Mouse (Mus musculus) erythroid progenitor cell, adult 5-6 weeks (primary cell): ENCODE data around the gene Cd1d1. TPM values are rescaled to one million over a fixed set of nuclear protein-coding genes. Genes with fewer than 3 reads are reported as not detected.
A peak's percentile ranks its signal among the peaks of the same experiment; 100 is the strongest.
"Not testable (repeated sequence)": the region's sequence is repeated elsewhere in the genome, so short reads cannot be mapped to it uniquely, and the experiment has no call there.

Source experiments
- ATAC-seq: replicated peaks from 2 replicates; pipeline ENCODE4 v1.8.0; 2016; ENCODE audit warnings: moderate number of reproducible peaks, mild to moderate bottlenecking, moderate TSS enrichment, inconsistent platforms; ENCODE audit not compliant: poor library complexity, low FRiP score, severe bottlenecking
- total RNA-seq, 2 experiments: library from RNA; stranded (forward) in 1 of 2; stranded (reverse) in 1 of 2; fragments of 150-400 nt in 1 of 2; fragments of 186-747, 209-891 nt in 1 of 2; gene quantifications; 2 replicates each; pipeline versions ENCODE4 v1.2.3 to v1.2.4; 2015 to 2017; ENCODE audit warnings: low replicate concordance in 2 of 2

Gene Cd1d1
- total RNA-seq (2015; ENCODE audit: low replicate concordance) (10.5 and 25.2 TPM in 2 replicates), total RNA-seq (2017; ENCODE audit: low replicate concordance) (5.9 and 9.6 TPM in 2 replicates)

DNA sequence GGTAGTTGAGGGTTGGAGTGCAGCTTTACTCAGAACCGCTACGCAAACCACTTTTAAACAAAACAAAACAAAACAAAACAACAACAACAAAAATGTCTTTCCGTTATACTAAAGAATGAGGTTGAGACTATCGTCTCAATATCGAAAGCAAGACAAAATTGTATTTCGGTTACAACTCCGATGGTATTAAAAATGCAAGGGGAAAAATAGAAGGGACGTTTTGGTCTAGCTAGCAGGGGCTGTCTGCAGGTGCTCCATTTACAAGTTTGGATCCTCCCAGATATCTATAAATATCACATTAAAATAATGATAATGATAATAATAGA is at the start of gene Cd1d1:
Gene Cd1d1 (minus strand): TSS at position 27 of the 326 bp plus-strand sequence.
- ATAC-seq: no peak

DNA sequence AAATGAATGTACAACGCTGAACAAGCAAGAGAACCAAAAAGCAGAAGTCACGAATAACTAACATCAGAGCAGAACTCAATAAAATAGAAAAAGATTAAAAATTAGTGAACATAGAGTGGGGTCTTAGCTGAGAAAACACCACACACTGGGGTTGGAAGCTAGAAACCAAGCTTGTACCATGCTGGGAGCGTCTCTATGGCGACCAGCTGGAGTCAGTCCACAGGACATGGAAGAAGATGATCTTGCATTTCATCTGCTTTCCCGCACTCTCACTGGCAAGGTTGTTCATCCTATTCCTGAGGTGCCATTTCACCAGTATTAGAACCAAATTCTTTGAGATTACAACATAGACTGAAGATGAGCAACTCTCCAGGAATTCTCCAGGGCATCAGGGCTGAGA is 48.6 kb upstream of the Cd1d1 start:
- ATAC-seq: no peak

DNA sequence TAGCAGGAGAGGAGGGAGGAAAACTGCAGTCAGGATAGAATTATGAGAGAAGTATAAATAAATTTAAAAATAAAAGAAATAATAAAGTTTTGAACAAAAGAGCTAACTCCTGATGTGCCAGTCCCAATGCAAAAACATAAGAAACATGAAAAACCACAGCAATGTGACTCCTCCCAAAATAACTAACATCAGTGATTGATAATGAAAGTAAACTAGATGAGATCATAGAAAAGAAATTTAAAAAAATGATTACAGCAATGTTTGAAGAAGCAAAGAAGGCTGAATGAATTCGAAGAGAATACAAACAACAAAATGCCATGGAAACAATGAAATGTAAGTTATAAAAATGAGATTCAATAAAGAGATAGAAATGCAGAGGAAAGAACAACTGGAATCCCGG is 42.5 kb upstream of the Cd1d1 start:
- ATAC-seq: no peak

DNA sequence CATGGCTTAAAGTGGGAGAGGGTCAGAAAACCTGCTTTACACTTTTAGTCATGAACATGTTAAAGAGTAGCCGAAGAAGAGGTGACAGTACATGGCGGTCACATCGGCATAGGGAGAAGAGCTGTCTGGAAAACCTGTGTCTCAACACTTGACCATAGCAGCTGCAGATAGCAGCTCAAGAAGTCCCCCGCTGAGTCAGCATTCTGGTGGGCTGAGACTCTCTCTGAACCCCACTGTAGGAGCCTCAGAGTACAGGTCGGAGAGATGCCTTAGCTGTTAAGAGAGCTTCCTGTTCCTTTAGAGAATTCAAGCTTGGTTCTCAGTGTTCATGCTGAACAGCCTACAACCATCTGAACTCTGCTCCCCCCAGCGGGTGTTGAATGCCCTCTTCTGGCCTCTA is 39.3 kb upstream of the Cd1d1 start:
- ATAC-seq: no peak

DNA sequence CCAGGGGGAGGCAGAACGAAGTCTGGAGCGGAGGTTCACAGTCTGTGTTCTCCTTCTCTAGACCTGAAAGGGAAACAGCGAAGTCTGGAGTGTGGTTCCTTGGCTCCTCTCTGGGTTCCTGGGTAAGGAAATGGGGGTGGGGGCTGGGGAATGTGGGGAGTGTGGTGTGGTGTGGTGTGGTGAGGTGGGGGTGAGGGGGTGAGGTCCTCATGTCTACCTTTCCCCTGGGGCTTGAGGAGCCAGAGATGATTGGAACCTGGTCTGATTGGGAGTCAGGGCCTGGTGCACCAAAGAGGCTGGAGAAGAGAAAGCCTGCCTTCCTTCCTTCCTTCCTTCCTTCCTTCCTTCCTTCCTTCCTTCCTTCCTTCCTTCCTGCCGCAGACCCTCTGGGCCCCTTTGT is 34.8 kb upstream of the Cd1d1 start:
- no peak for ATAC-seq

DNA sequence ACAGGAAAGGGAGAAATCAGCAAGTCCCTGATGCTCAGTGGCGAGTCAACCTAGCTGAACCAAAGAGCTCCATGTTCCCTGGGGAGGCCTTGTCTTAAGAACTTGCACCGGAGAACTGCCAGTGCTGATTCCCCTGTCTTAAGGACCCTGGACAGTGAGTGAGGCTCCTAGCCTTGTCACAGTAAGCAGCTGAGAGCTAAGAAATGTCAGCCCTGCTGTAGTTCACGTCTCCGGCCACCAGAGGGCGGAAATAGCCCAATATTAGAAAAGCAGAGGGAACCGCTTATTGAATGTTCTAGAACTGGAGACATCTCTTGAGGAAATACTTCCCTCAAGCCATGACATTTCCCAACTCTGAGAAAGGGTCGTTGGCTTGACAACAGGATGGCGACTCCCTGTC is 34.1 kb upstream of the Cd1d1 start:
- peak; percentile 58 for ATAC-seq

DNA sequence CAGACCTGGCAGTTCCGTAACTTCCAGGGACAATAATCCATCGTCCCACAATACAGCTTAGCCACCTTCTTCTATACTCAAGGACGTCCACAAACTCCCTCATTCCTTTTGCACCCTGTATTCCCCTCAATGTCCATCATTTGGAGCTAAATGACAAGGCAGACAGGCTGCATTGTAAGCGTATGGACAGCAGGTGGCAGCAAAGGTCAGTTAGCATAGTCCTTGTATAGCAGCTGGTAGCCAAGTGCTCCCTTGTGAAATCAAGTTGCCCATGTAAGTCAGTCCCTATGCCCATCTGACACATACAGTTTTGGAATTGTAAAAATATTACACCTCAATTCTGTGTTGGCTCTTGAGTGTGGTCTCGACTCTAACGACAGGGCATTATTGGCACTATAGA is 31.6 kb upstream of the Cd1d1 start:
- ATAC-seq: 0 out of 2 replicates have a peak, but pooled peaks have one; percentile 64

DNA sequence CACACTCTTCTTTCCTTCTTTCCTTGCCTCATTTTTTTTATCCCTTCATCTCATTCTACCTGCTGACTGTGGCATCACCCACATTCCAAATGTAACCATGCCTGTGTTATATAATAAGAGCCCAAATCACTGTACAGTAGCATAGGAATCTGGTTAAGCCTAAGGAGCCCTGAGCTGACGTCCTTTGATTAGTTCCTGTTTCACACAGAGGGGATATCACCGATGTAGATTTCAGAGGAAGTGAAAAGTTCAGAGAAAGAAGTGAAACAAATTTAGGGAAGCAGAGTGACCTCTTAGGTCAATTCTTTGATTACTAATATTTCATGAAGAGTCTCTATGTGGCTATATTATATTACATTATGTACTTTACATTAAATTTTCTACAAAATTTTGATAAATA is 18.5 kb upstream of the Cd1d1 start:
- ATAC-seq: no peak

DNA sequence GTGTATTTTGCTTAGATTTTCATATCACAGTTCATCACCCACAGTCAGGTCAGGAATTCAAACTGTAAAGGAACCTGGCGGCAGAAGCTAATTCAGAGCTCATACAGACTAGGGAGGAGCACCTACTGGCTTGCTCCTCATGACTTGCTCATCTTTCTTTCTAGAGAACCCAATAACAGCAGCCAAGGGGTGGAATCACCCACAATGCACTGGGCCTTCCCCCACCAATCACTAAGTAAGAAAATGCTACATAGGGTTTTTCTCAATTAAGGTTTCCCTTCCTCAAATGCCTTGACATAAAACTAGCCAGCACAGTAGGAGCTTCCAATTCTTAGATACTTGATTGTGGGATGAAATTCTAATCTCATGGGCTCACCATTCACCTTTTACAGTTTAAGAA is 17.8 kb upstream of the Cd1d1 start:
- no peak for ATAC-seq

DNA sequence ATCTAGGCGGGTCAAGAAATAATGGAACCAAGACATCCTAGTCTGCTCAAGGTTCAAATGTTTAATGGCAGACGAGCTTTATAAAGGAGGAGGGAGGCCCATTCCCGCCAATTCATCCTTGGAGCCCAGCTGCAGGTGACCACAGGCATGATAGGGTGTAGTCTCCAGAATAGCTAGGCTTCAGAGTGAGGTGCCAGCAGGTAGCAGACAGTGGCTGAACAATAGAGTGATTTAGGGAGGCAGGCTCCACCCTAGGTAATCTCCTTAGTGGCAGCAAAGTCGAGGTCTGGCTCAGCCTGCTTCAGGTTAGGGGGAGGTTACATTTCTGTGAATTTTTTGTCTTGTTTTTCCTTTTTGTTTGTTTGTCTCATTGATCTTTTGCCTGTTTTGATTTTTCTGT is 16.7 kb upstream of the Cd1d1 start:
- ATAC-seq: no peak

DNA sequence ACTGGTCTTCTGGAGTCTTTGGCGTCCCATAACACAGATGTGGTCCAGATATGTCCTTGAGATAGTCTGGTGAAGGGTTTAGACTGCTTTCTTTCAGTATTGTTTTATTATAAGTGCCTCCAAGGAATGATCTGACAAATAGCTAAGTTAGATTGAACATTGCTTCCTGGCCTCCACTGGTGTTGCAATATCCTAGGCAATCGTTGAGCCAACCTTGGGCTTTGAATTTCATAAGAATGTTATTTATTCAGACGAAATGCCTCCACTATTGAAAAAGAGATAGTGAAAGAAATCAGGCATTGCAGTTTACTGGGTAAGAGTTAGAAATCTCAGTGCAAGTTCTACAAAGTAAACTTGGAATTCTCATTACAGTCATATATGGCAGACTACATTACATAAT is 13.2 kb upstream of the Cd1d1 start:
- ATAC-seq: not testable (repeated sequence)

DNA sequence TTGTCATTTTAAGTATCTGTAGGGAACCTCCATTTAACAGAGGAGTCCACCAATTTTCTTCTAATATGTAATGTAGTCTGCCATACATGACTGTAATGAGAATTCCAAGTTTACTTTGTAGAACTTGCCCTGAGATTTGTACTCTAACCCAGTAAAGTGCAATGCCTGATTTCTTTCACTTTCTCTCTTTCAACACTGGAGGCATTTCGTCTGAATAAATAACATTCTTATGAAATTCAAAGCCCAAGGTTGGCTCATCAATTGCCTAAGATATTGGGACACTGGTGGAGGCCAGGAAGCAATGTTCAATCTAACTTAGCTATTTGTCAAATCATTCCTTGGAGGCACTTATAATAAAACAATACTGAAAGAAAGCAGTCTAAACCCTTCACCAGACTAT is 9.0 kb upstream of the Cd1d1 start:
- not testable (repeated sequence) for ATAC-seq

DNA sequence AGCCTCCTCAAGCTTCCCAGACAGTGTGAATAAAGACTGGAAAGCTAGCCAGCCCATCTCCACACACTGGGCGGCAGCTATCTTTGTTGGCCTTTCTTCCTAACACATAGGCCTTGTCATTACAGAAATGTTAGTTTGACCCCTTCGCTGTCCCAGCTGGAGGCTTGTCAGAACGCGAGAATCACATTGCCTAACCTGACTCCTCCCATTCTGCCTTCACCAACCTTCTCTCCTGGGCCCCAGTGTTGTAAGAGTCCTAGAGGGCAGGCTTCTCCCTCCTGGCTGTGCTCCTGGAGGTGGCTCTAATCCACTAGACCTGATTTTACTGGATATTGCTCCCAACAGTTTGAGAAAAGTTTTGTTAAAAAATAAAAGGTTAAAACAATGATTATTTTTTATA is 1.4 kb upstream of the Cd1d1 start:
- ATAC-seq: no peak

DNA sequence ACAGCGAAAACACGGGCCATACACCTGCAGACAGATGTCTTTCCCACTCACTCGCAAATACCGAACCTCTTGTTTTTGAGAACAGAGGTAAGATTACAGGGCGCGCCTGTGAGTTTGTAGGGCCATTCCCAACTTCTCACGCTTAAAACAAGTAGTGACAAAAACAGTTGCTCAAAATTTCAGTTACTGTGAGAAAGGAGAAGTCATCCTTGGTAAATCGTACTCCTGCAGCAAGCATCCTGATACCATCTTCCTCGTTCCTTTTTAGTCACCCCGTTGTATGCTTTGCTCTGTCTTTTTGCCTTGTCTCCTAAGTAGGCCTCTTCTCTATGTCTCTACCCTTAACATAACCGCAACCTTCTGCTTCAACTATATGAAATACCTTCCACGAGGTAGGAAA is 810 bp upstream of the Cd1d1 start:
- no peak for ATAC-seq

DNA sequence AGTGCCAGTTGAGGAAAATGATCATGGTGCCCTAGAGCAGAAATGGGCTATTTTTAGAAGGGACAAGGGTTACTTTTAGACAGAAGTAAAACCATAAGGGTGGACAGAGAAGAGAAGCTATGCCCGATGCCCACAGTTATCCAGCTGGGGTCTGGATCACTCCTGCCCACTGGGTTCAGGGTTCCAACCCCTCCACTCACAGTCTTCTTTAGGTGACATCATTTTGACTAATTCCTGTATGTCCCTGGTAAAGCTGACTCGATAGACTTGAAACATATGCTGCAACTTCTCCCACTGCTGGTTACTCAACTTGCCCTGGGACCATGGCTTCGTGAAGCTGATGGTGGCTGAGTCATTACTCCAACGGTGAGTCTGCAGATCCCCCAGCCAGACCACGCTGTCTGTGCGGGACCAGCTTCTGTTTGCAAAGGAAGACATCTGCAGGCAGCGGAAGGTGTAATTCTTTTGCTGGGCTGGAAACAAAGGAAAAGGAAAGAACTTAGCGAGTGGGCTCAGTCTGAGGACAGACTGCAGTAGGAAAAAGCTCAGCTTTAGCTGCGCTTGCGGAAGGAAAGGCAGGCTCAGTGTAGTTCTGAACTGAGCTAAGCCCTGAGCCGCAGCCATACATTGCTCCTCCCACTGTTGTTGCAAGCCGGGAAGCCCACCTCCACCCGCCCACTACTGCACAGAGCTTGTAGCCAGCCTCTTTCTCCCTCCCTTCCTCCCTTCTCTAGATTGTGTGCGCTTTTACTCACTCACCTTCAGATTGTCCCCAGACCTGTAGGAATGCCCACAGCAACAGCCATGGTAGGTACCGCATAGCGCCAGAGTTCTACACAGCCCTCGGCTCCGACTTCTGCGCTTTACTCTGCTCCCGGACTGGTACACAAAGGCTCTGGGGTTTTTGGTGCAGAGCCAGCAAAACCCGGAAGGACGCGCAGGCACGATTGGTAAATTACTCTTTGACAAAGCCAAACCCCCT is 517 bp downstream of the Cd1d1 start:
- peak; percentile 57 for ATAC-seq

DNA sequence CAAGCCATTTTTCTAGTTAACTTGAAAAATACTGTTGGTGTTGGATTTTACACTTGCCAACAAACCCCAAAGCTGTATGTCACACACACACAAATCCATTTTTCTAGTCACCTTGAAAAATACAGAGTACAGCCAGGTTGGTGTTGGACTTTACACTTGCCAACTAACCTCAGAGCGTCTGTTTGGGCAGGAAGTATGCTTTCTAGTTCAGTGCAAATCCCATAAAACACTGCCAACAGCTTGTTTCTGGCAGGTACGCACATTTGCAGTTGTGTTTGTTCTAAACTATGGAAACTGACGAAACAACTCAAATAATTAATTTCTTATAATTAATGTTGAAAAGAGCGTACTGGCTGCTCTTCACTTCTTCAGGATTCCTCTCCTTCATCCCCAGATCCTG is 3.1 kb downstream of the Cd1d1 start:
- no peak for ATAC-seq

DNA sequence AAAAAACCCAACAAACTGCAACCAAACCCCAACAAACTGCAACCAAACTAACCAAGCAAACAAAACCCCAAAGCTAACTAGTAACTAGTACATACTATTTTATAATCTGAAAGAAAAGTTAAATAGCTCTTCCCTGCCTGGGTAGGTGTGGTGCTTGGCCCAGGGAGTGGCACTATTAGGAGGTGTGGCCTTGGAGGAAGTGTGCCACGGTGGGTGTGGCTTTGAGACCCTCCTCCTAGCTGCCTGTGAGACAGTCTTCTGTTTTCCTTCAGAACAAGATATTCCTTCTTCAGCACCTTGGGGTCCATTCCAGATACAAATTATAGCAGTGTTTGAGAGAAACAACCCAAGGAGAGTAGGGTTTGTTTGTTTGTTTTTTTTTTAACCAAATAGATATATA is 3.9 kb downstream of the Cd1d1 start:
- ATAC-seq: no peak

DNA sequence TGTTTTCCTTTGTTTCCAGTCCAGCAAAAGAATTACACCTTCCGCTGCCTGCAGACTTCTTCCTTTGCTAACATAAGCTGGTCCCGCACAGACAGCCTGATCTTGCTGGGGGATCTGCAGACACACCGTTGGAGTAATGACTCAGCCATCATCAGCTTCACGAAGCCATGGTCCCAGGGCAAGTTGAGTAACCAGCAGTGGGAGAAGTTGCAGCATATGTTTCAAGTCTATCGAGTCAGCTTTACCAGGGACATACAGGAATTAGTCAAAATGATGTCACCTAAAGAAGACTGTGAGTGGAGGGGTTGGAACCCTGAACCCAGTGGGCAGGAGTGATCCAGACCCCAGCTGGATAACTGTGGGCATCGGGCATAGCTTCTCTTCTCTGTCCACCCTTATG is 12.3 kb downstream of the Cd1d1 start:
- ATAC-seq: not testable (repeated sequence)

DNA sequence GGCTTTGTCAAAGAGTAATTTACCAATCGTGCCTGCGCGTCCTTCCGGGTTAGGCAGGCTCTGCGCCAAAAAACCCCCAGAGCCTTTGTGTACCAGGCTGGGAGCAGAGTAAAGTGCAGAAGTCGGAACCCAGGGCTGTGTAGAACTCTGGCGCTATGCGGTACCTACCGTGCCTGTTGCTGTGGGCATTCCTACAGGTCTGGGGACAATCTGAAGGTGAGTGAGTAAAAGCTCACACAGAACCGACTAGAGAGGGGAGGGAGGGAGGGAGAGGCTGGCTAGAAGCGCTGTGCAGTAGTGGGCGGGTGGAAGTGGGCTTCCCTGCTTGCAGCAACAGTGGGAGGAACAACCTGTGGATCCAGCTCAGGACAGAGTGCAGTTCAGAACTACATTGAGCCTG is 12.8 kb downstream of the Cd1d1 start:
- ATAC-seq: no peak

DNA sequence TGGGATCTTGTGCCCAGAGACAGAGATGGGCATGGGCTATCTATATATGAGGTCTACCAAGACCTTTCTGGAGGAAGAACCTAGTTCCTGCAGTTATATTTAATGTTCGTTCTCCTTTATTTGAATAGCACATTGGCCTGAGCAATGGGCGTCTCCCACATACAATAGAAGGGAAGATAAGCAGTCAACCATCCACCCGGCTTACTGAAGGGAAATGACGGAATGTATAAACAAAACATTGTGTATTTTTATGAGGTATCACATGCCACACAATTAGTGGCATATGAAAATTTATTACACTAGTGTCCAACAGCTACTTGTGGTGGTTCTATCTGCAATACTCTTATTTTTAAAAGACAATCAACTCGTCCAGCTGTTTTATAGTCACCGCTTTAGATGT is 15.9 kb downstream of the Cd1d1 start:
- ATAC-seq: no peak

DNA sequence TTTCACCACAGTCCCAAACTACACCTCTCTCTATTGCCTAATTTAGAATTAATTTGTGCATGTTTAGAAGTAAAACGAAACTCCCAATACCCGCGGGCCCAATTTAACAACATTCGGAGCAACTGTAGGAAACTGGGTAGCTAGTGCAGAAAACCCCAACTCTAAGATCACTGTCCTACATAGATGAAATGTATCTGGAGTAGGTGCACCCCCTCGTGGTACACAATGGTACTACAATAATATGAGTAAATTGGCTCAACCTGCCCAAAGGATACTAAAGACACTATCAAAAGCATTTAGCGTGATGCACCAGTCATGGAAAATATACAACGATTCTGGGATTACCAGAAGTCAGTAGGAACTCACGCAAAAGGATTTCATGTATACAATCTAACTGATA is 22.7 kb downstream of the Cd1d1 start:
- ATAC-seq: peak; percentile 63; the same call in 1 of the 2 replicates

DNA sequence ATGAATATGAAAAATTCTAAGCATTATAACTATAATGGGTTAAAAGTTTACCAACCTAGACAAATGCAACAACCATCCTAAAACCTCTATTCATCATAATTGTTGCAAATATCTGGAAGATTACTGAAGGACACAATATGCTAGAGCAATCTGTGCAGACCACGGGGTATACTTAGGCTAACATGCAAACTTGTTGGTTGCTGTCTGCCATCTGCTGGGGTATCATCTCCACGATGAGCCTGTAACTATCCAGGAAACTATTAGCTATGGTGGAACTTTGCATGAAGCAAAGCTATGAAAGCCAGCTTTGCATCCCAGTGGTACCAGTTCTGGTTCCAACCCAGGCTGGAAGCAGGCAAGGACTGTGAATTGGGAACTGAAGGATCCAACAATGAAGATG is 24.1 kb downstream of the Cd1d1 start:
- no peak for ATAC-seq
